ENCODE assay signal across 29 mouse cellular contexts in the genomic region with DNA sequence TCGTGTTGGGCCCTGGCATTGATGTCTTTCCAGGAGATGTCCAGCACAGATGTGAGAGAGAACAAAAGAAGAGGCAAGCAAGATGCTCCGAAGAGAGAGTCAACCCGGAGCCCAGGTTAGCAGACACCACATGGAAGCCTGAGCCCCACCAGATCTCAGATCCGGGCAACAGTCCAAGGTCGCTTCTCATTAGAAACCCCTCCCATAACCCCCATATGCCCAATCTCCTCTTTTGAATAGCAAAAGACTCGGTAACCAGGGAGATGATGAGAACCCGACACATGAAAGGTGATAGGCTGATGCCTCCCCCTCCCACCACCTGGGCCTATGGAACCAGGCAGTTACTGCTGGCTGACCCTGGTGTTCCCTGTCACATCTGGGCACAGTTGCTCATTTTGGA.
A peak's percentile ranks its signal among the peaks of the same experiment; 100 is the strongest.
DNase-seq lines count a peak whose midpoint lies in the region; ATAC-seq and TF ChIP-seq lines count a peak whose summit lies in the region.
"Had no signal": no experiment of that assay in that cellular context is flagged by ENCODE, and none has a peak within 500 bp of the region (broad histone marks: within the 10 kb centered on the region; RNA-seq: fewer than 3 reads in every experiment).

No protein-coding gene starts in this region.

- H3K4me2 ChIP-seq in forebrain, embryonic 16.5 days (ENCODE audit: low read length) = no peak overlapping the region
- no peak overlapping the region for H3K4me2 ChIP-seq in forebrain, embryonic 15.5 days (replicated peaks)
- no peak overlapping the region for H3K4me2 ChIP-seq in midbrain, embryonic 16.5 days (ENCODE audit: low read length)
- H3K4me2 ChIP-seq in midbrain, embryonic 13.5 days (replicated peaks) = no peak overlapping the region
- H3K4me2 ChIP-seq: embryonic facial prominence, embryonic 15.5 days; heart, embryonic 13.5 days; hindbrain, embryonic 15.5 days; limb, embryonic 12.5 days; liver, embryonic 11.5 days; midbrain, embryonic 15.5 days had no signal

- peaks cover 17% of the 10 kb centered on the region for H3K4me1 ChIP-seq in forebrain, embryonic 16.5 days (replicated peaks; ENCODE audit: control insufficient read depth, insufficient read depth, low read length)
- H3K4me1 ChIP-seq in forebrain, embryonic 15.5 days = peaks cover 19% of the 10 kb centered on the region
- peaks cover 8% of the 10 kb centered on the region for H3K4me1 ChIP-seq in midbrain, embryonic 16.5 days (ENCODE audit: control insufficient read depth, insufficient read depth, low read length)
- peaks cover 26% of the 10 kb centered on the region for H3K4me1 ChIP-seq in midbrain, embryonic 13.5 days (replicated peaks)
- peaks cover 3 to 8% of the 10 kb centered on the region in 2 experiments for H3K4me1 ChIP-seq in ES-E14 (ENCODE audit: control insufficient read depth in 2 of 2, insufficient read depth in 2 of 2, low read length in 2 of 2, poor library complexity in 1 of 2)
- H3K4me1 ChIP-seq: embryonic facial prominence, embryonic 15.5 days had no signal

- H3K36me3 ChIP-seq in forebrain, embryonic 16.5 days (ENCODE audit: control insufficient read depth, insufficient read depth) = no peaks in the 10 kb centered on the region
- no peaks in the 10 kb centered on the region for H3K36me3 ChIP-seq in forebrain, embryonic 15.5 days
- no peaks in the 10 kb centered on the region for H3K36me3 ChIP-seq in midbrain, embryonic 16.5 days (ENCODE audit: control insufficient read depth, insufficient read depth, low read length)
- H3K36me3 ChIP-seq in midbrain, embryonic 13.5 days = no peaks in the 10 kb centered on the region
- no peaks in the 10 kb centered on the region for H3K36me3 ChIP-seq in ES-E14 (ENCODE audit: control insufficient read depth, insufficient read depth, low read length, poor library complexity, severe bottlenecking)
- H3K36me3 ChIP-seq: embryonic facial prominence, embryonic 15.5 days; heart, embryonic 13.5 days; hindbrain, embryonic 15.5 days; limb, embryonic 12.5 days; midbrain, embryonic 15.5 days had no signal

- in situ Hi-C loops in ES-E14 (cut with MboI; ENCODE audit: low sequenced_read_pairs in 2 of 2, unreplicated experiment in 2 of 2) = no loop called here

- no peaks in the 10 kb centered on the region for H3K9me3 ChIP-seq in forebrain, embryonic 16.5 days (ENCODE audit: control insufficient read depth, low read length)
- no peaks in the 10 kb centered on the region for H3K9me3 ChIP-seq in forebrain, embryonic 15.5 days
- no peaks in the 10 kb centered on the region for H3K9me3 ChIP-seq in midbrain, embryonic 16.5 days (replicated peaks; ENCODE audit: control insufficient read depth, low read length, poor library complexity, severe bottlenecking)
- no peaks in the 10 kb centered on the region for H3K9me3 ChIP-seq in midbrain, embryonic 13.5 days
- no peaks in the 10 kb centered on the region for H3K9me3 ChIP-seq in ES-E14 (ENCODE audit: control insufficient read depth, insufficient read depth, low read depth, low read length)
- H3K9me3 ChIP-seq: embryonic facial prominence, embryonic 15.5 days; heart, embryonic 13.5 days; hindbrain, embryonic 15.5 days; limb, embryonic 12.5 days; midbrain, embryonic 15.5 days had no signal

- WGBS in forebrain, embryonic 16.5 days = 27% methylated on average over 7 of the region's 7 CpGs
- 48% methylated on average over 7 of the region's 7 CpGs for WGBS in forebrain, embryonic 15.5 days
- WGBS in midbrain, embryonic 16.5 days = 45% methylated on average over 7 of the region's 7 CpGs
- 46% methylated on average over 7 of the region's 7 CpGs for WGBS in midbrain, embryonic 13.5 days

- no peak overlapping the region for H3K4me3 ChIP-seq in forebrain, embryonic 16.5 days (replicated peaks; ENCODE audit: low read length)
- H3K4me3 ChIP-seq in forebrain, embryonic 15.5 days = no peak overlapping the region
- no peak overlapping the region for H3K4me3 ChIP-seq in midbrain, embryonic 16.5 days (ENCODE audit: low read depth, low read length)
- H3K4me3 ChIP-seq in midbrain, embryonic 13.5 days (replicated peaks) = no peak overlapping the region
- H3K4me3 ChIP-seq in ES-E14 (ENCODE audit: insufficient read depth in 1 of 2, low read depth in 1 of 2, low read length in 2 of 2, poor library complexity in 1 of 2, severe bottlenecking in 1 of 2) = peak overlapping the region; percentile 59 to 62
- H3K4me3 ChIP-seq: embryonic facial prominence, embryonic 15.5 days; heart, embryonic 13.5 days; hindbrain, embryonic 15.5 days; layer of hippocampus, adult 2 months; limb, embryonic 12.5 days; midbrain, embryonic 15.5 days had no signal

- no peak overlapping the region for H3K27ac ChIP-seq in forebrain, embryonic 16.5 days (ENCODE audit: low read length)
- H3K27ac ChIP-seq in forebrain, embryonic 15.5 days (replicated peaks) = no peak overlapping the region; the same call in 1 of the 2 replicates
- no peak overlapping the region for H3K27ac ChIP-seq in midbrain, embryonic 16.5 days (ENCODE audit: low read length)
- H3K27ac ChIP-seq in midbrain, embryonic 13.5 days = no peak overlapping the region
- H3K27ac ChIP-seq in ES-E14 (ENCODE audit: insufficient read depth, low read depth, low read length, poor library complexity, severe bottlenecking) = peak overlapping the region; percentile 22; the same call in 1 of the 2 replicates
- H3K27ac ChIP-seq: embryonic facial prominence, embryonic 15.5 days; heart, embryonic 13.5 days; layer of hippocampus, adult 2 months; limb, embryonic 12.5 days; midbrain, embryonic 15.5 days; stomach, postnatal 0 days had no signal

- ATAC-seq in forebrain, embryonic 16.5 days = peak; percentile 19; the same call in 1 of the 2 replicates
- no peak for ATAC-seq in forebrain, embryonic 15.5 days (replicated peaks)
- 0 out of 2 replicates have a peak, but pooled peaks have one; percentile 41 for ATAC-seq in midbrain, embryonic 16.5 days
- no peak for ATAC-seq in midbrain, embryonic 13.5 days
- ATAC-seq: intestine, embryonic 16.5 days; liver, postnatal 0 days; midbrain, embryonic 15.5 days had no signal

- no peak for DNase-seq in ES-E14 (ENCODE audit: low read depth, low spot score)
- DNase-seq in ZHBTc4 (ENCODE audit: low read depth, low spot score) = peak; percentile 83
- no peak for DNase-seq in kidney, postnatal 36 days
- DNase-seq: adrenal gland, adult 2 months; cerebellum, adult 11-12 months; cerebellum, postnatal 25 days; gastrocnemius, postnatal 25 days; heart, adult 18-20 months; heart, postnatal 14 days; kidney, adult 9 months; kidney, postnatal 14 days; liver, postnatal 0 days; lung, postnatal 10 days; right cerebral cortex, postnatal 14 days; thymus, adult 2 months; thymus, postnatal 4 days had no signal

- no peaks in the 10 kb centered on the region for H3K27me3 ChIP-seq in forebrain, embryonic 16.5 days (replicated peaks; ENCODE audit: control insufficient read depth, insufficient read depth, low read length)
- H3K27me3 ChIP-seq in forebrain, embryonic 15.5 days = no peaks in the 10 kb centered on the region
- no peaks in the 10 kb centered on the region for H3K27me3 ChIP-seq in midbrain, embryonic 16.5 days (ENCODE audit: control insufficient read depth, insufficient read depth, low read depth, low read length)
- H3K27me3 ChIP-seq in midbrain, embryonic 13.5 days = 0 out of 2 replicates have a peak, but pooled peaks cover 2% of the 10 kb centered on the region
- H3K27me3 ChIP-seq: embryonic facial prominence, embryonic 15.5 days; hindbrain, embryonic 15.5 days; midbrain, embryonic 15.5 days had no signal

- no peak overlapping the region for H3K9ac ChIP-seq in forebrain, embryonic 16.5 days (replicated peaks; ENCODE audit: low read depth, low read length)
- H3K9ac ChIP-seq in forebrain, embryonic 15.5 days (replicated peaks) = no peak overlapping the region
- H3K9ac ChIP-seq in midbrain, embryonic 16.5 days (ENCODE audit: low read depth, low read length) = no peak overlapping the region
- H3K9ac ChIP-seq in midbrain, embryonic 13.5 days (replicated peaks) = no peak overlapping the region
- H3K9ac ChIP-seq in ES-E14 (ENCODE audit: insufficient read depth, low read depth, low read length, poor library complexity, severe bottlenecking) = peak overlapping the region; percentile 63
- H3K9ac ChIP-seq: embryonic facial prominence, embryonic 15.5 days; heart, embryonic 13.5 days; hindbrain, embryonic 15.5 days; limb, embryonic 12.5 days; liver, postnatal 0 days; midbrain, embryonic 15.5 days had no signal

TF ChIP-seq in ES-E14, 5 proteins besides CTCF, POLR2A, EP300 and RAD21:
- TF ChIP-seq CHD2 (IDR thresholded peaks at IDR 0.05; ENCODE audit: low read depth, low read length) = no peak
- TF ChIP-seq HCFC1 (IDR thresholded peaks at IDR 0.05; ENCODE audit: borderline replicate concordance, insufficient read depth, low read length) = 0 out of 2 replicates have a peak, but pooled peaks have one; percentile 32

Comparison
In these comparisons a context has a peak if more than half of its experiments do, and no peak if none do; other contexts are left out.
1. ATAC-seq: peak in forebrain, embryonic 16.5 days (single experiment) and midbrain, embryonic 16.5 days (single experiment); none in forebrain, embryonic 15.5 days (single experiment) and midbrain, embryonic 13.5 days (single experiment).
2. H3K4me3 ChIP-seq: peak in ES-E14 (2 of 2); none in forebrain, embryonic 16.5 days (single experiment), forebrain, embryonic 15.5 days (single experiment), midbrain, embryonic 16.5 days (single experiment) and midbrain, embryonic 13.5 days (single experiment).